Mouse (Mus musculus): ENCODE measurements at regions not wholly inside any gene's neighbourhood (a gene's known extent, or its start where the extent isn't known, plus 50 kb on each side); places are given as distances from the start of the nearest gene placed in this dataset.

- TF ChIP-seq CTCF (conservative IDR thresholded peaks at IDR 0.05; ENCODE audit: low read length): no peak
- no peak for TF ChIP-seq NANOG (IDR thresholded peaks at IDR 0.05; ENCODE audit: borderline replicate concordance, low read length)
Measured at GRCm38 (mm10) chr15:24457726-24458125, 955.8 kb downstream of the Basp1 start.
